Mouse (Mus musculus) liver, embryonic 13.5 days (tissue): ENCODE measurements around the gene Lonp2. TPM values are rescaled to one million over a fixed set of nuclear protein-coding genes. Genes with fewer than 3 reads are reported as not detected.

Experiments used
- ATAC-seq: fragments of 200-750 bp; cut with Nextera tagmentation; 2 replicates; pipeline ENCODE4 v1.8.0; 2017; ENCODE audit warnings: low read depth, mild to moderate bottlenecking, moderate number of reproducible peaks, moderate library complexity
- DNase-seq: peaks from one replicate; pipeline ENCODE4 v3.0.0; 2022
- H3K27ac ChIP-seq: fragments of 300-500 bp; sonication (generic); 2 replicates; pipeline ENCODE4 v1.5.1; 2015; ENCODE audit warnings: moderate library complexity, mild to moderate bottlenecking, inconsistent platforms
- H3K27me3 ChIP-seq: fragments of 300-500 bp; sonication (generic); 2 replicates; pipeline ENCODE4 v1.6.1; 2015; ENCODE audit warnings: mild to moderate bottlenecking, inconsistent platforms
- H3K36me3 ChIP-seq: fragments of 300-500 bp; sonication (generic); 2 replicates; pipeline ENCODE4 v1.6.1; 2015; ENCODE audit warnings: mild to moderate bottlenecking, inconsistent platforms
- H3K4me1 ChIP-seq: fragments of 300-500 bp; sonication (generic); replicated peaks from 2 replicates; pipeline ENCODE4 v1.6.1; 2015; ENCODE audit warnings: inconsistent platforms
- H3K4me2 ChIP-seq: fragments of 300-500 bp; sonication (generic); 2 replicates; pipeline ENCODE4 v1.6.1; 2015; ENCODE audit warnings: inconsistent platforms, mild to moderate bottlenecking, moderate library complexity
- H3K4me3 ChIP-seq: fragments of 300-500 bp; sonication (generic); replicated peaks from 2 replicates; pipeline ENCODE4 v1.5.1; 2015; ENCODE audit warnings: mild to moderate bottlenecking, inconsistent platforms
- H3K9ac ChIP-seq: fragments of 300-500 bp; sonication (generic); 2 replicates; pipeline ENCODE4 v1.6.1; 2015; ENCODE audit warnings: mild to moderate bottlenecking, inconsistent platforms
- H3K9me3 ChIP-seq: fragments of 300-500 bp; sonication (generic); replicated peaks from 2 replicates; pipeline ENCODE4 v1.6.1; 2016; ENCODE audit warnings: inconsistent platforms
- WGBS: fragments of 180-500 bp; shearing (Covaris S2); methylation state at CpG from one replicate; pipeline ENCODE4 v1.1.7; 2015; ENCODE audit not compliant: insufficient replicate concordance; 5-methylcytosine and 5-hydroxymethylcytosine counted together
- polyA plus RNA-seq: library from polyadenylated mRNA; unstranded; fragments of >200 nt; fragmentation: Nextera tagmentation; extraction: Ambion mirVana; gene quantifications from 2 replicates; pipeline ENCODE4 v1.2.1, GENCODE M21; 2015

The Lonp2 gene
- polyA plus RNA-seq, 1 experiment from 2014 or later: 34.5 TPM

DNA sequence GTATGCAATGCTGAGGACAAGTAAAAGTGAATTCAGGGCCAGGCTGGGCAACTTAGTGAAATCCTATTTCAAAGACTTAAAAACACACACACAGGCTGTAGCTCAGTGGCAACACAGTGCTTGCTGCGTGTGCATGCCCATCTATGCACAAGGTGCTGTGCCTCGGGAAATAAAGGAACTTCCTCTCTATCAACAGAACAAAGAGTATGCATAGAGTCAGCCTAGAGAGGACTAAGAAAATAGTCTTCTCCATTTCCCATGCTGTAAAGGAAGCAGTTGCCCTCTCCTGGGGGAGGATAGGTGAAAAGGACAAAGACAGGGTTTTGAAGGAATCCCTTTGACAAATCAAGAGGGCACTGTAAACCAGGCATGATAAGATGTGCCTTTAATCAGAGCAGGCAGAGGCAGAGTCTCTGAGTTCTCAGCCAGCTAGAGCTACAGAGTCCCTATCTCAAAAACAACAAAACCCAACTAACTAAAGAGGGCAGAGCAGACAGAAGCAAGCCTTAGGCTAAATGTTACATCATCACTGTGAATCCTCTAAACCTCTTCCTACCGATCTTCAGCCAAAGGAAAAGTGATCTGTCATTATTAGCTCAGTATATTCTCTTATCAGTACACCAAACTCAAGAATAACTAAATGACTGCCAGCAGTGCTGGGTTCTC lies 111.7 kb downstream of the Lonp2 start:
- no peaks in the 10 kb centered on the region for H3K27me3 ChIP-seq
- no peak overlapping the region for H3K9ac ChIP-seq
- ATAC-seq (peak; percentile 57), DNase-seq (no peak)
- no peaks in the 10 kb centered on the region for H3K36me3 ChIP-seq
- H3K27ac ChIP-seq: 0 out of 2 replicates have a peak overlapping the region, but pooled peaks have one; percentile 5
- H3K4me2 ChIP-seq: no peak overlapping the region
- H3K4me1 ChIP-seq: peaks cover 60% of the 10 kb centered on the region
- 10% methylated on average over 3 of the region's 3 CpGs for WGBS
- H3K4me3 ChIP-seq: no peak overlapping the region
- no peaks in the 10 kb centered on the region for H3K9me3 ChIP-seq

DNA sequence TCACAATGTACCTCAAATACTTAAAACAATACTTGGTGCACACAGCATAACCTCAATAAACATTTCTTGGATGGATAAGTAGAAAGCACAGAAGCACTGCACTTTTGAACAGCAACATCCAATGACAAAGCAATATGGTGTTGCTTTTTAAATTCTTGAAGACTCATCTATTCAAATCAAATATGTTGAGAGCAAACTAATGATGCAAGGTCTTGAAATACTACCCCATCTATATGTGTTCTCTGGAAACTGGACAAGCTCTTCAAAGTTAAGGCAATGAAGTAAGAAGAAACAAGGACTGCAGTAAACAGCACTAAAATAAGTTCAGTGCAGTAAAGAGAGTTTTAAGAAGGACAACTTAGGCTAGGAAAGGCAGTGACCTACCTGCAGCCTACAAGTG lies 117.1 kb downstream of the Lonp2 start:
- H3K4me1 ChIP-seq: peaks cover 74% of the 10 kb centered on the region
- H3K27me3 ChIP-seq: no peaks in the 10 kb centered on the region
- H3K9me3 ChIP-seq: no peaks in the 10 kb centered on the region
- no peak overlapping the region for H3K4me3 ChIP-seq
- no peak overlapping the region for H3K4me2 ChIP-seq
- no peaks in the 10 kb centered on the region; the same call in 1 of the 2 replicates for H3K36me3 ChIP-seq
- DNase-seq (no peak), ATAC-seq (no peak)
- H3K27ac ChIP-seq: no peak overlapping the region
- no peak overlapping the region for H3K9ac ChIP-seq

DNA sequence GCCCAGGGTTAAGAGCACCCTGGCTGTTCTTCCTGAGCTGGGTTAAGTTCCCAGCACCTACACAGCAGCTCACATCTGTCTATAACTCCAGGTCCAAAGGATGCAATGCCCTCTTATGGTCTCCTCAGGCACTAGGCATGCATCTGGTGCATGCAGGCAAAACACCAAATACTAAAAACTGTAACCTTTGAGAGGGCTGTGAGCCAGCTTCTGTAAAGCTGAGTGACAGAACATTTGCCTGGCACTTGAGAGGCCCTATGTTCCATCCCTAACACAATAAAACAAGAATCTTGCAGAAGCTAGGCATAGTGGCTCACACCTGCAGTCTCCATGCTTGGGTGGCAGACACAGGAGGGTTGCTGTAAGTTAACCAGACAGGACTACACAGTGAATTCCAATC lies 117.8 kb downstream of the Lonp2 start:
- Histone ChIP-seq H3K4me1 (peaks cover 74% of the 10 kb centered on the region), H3K9me3 (no peaks in the 10 kb centered on the region), H3K4me3 (no peak overlapping the region), H3K36me3 (no peaks in the 10 kb centered on the region; the same call in 1 of the 2 replicates), H3K9ac (no peak overlapping the region), H3K27ac (no peak overlapping the region; the same call in 1 of the 2 replicates), H3K4me2 (no peak overlapping the region), H3K27me3 (no peaks in the 10 kb centered on the region)
- DNase-seq: no peak
- ATAC-seq: no peak

DNA sequence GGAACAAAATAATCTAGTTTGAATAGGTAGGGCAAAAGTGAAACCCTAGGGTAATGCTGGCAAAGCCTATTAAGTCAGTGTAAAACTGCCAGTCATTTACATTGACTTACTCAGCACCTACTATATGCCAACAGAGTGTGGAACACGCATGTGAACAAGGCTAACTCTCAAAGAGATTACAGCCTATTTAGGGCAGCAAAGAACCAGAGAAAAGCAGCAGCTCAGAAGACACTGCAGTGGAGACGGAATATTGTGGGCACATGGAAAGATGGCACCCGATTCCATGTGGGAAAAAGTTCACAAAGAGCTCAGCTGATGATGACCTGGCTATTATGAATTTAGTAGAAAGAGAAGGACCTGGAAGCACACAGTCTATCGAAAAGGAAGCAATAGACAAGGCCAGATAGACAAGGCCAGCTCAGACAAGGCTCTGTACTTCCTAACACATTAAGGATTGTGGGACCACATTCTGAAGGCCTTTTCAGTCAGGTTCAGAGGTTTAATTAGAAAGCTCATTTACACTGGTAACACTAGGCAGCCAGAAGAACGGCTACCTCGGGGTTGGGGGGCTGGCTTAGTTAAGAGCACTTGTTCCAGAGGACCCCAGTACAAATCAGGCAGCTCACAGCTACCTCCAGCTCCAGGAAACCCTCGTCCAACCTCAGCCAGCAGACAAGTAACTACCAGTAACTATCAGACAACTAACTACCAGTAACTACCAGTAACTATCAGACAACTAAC lies 118.9 kb downstream of the Lonp2 start:
- DNase-seq (no peak), ATAC-seq (no peak)
- peak overlapping the region; percentile 65 for H3K27ac ChIP-seq
- WGBS: 53% methylated on average over 7 of the region's 7 CpGs
- peak overlapping the region; percentile 47 for H3K4me2 ChIP-seq
- H3K9ac ChIP-seq: peak overlapping the region; percentile 40
- H3K9me3 ChIP-seq: no peaks in the 10 kb centered on the region
- peak overlapping the region; percentile 19; the same call in 1 of the 2 replicates for H3K4me3 ChIP-seq
- no peaks in the 10 kb centered on the region for H3K27me3 ChIP-seq
- no peaks in the 10 kb centered on the region; the same call in 1 of the 2 replicates for H3K36me3 ChIP-seq
- peaks cover 71% of the 10 kb centered on the region for H3K4me1 ChIP-seq

DNA sequence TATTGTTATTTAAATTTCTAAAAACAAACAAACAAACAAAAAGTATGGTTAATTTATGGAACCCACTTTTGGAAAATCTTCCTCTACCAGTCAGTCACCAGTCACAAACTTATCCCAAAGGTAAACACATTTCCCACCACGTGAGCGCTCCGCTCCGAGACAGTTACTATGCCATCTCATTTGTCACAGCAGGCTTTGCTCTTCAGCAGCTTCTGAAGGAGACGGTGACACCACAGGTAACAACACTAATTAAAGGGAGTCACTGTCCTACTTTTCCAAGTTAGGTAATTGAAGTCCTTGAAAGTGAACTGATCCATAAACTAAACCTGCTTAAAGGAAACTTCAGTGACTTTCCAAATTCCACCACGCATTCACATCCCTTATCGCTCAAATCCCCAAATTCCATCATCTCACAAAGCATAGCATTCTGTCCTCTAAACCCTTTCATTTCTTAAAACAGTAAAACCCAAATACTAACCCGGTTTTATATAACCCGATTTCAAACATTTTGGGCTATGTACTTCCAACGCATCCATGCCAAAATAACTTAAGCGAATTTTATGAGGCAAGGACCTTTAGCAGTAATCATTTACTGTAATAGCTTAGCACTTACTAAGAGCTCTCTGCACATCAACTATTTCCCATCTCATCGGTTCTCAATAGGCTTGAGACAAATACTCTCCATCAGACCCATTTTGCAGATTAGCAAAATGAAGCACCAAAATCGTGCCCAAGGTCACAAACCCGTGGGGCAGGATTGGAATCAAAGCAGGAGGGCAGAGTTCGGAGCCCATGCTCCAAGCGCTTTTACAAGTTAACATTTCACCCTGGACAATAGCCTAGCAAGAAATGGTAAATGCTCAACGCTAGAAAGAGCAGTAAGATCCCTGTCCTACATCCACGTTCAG lies 120.7 kb downstream of the Lonp2 start:
- H3K36me3 ChIP-seq: no peaks in the 10 kb centered on the region; the same call in 1 of the 2 replicates
- H3K27me3 ChIP-seq: peaks cover 3% of the 10 kb centered on the region; the same call in 1 of the 2 replicates
- H3K27ac ChIP-seq: peak overlapping the region; percentile 94
- DNase-seq (peak; percentile 34), ATAC-seq (no peak)
- WGBS: 7% methylated on average over 18 of the region's 18 CpGs
- H3K4me1 ChIP-seq: peaks cover 60% of the 10 kb centered on the region
- H3K4me2 ChIP-seq: peak overlapping the region; percentile 90
- H3K4me3 ChIP-seq: peak overlapping the region; percentile 85
- no peaks in the 10 kb centered on the region for H3K9me3 ChIP-seq
- H3K9ac ChIP-seq: peak overlapping the region; percentile 98

DNA sequence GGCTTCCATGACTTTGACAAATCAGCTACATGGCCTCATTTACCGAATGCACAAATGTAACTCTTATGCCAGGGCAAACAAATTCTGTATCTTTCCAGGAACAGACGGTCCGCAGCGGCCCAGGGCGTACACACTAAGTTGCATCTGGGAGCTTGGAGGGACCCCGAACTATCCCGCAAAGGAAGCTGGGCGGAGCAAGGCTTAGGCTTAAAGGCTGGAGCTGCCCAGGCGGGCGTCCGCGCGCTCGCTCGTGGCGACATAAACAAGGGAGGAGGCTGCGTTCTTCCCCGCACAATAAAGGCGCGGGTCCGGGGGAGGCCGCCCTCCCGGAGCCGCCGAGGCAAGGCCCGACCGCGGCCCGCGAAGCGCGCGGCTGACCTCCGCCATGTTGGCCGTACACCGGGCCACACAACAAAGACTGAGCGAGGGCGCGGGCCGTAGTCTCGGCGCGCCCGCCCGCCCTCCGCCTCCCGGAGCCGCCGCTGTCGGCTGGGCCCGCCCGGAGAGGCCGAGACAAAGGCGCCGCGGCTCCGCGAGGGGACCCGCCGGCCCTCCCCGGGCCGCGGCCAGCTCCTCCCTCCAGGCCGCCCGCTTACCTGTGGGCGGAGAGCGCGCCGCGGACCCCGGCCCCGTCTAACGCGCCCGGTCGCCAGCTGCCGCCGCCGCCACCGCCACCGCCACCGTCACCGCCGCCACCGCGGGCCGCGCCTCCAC lies 121.5 kb downstream of the Lonp2 start, which contains the start of the genes Gm10638 and Siah1a:
Gene Gm10638, plus strand, starts transcription at position 479 of the 714 bp plus-strand sequence.
Gene Siah1a, minus strand, starts transcription at position 714 of the 714 bp plus-strand sequence.
- Histone ChIP-seq H3K27me3 (peaks cover 3% of the 10 kb centered on the region; the same call in 1 of the 2 replicates), H3K9me3 (no peaks in the 10 kb centered on the region), H3K4me2 (peak within 1 kb of the TSS; percentile 90), H3K9ac (peak within 1 kb of the TSS; percentile 98), H3K4me1 (peaks cover 53% of the 10 kb centered on the region), H3K4me3 (peak within 1 kb of the TSS; percentile 85), H3K36me3 (no peaks in the 10 kb centered on the region; the same call in 1 of the 2 replicates), H3K27ac (peak within 1 kb of the TSS; percentile 94)
- DNase-seq (peak; percentile 64), ATAC-seq (peak; percentile 76)
- WGBS: under 1% methylated on average over 80 of the region's 88 CpGs

DNA sequence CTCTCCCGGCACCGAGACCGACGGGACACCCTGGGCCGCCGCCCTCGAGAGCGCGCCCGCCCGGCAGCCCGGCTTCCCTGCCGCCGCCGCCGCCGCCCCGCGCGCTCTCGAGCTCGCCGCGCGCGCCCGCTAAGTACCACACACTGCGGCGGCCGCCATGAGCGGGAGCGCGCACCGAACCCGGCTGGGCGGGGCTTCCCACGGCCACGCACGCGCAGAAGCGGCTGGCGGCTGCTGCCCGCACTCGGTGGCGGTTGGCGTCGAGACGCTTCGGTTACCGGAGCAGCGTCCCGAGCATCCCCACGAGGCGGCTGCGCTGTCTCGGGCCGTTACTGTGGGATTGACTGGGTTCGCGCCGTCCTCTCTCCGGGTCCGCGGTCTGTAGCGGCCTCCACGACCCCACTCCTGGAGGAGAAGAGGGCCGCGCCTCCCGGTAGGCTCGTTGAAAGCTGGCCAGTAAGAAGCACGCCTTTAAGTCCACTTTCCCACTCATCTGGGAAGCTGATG lies 122.1 kb downstream of the Lonp2 start:
- Histone ChIP-seq H3K27ac (peak overlapping the region; percentile 94), H3K9ac (peak overlapping the region; percentile 98), H3K4me3 (peak overlapping the region; percentile 85), H3K36me3 (no peaks in the 10 kb centered on the region; the same call in 1 of the 2 replicates), H3K27me3 (peaks cover 7% of the 10 kb centered on the region; the same call in 1 of the 2 replicates), H3K4me1 (peaks cover 47% of the 10 kb centered on the region), H3K4me2 (peak overlapping the region; percentile 90), H3K9me3 (no peaks in the 10 kb centered on the region)
- DNase-seq: peak; percentile 93
- under 1% methylated on average over 65 of the region's 70 CpGs for WGBS
- ATAC-seq: peak; percentile 85

DNA sequence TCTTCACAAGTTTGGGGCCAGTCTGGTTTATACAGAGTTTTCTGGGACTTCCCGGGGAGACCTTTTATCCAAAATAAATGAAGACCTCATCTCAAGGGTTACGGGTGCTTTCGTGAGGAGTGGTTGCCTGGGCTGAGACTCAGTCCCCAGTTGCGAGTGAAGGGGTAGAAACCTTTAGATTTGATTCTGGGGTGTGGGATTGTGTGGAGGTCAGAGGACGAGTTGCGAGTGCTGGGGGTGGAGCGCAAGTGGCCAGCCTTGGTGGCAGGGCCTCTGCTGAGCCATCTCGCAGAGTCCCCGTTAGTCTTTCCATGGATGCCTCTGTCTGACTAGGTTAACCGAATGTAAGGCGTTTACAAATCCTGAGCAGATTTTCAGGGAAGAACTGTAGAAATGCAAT lies 122.7 kb downstream of the Lonp2 start:
- peak overlapping the region; percentile 94 for H3K27ac ChIP-seq
- H3K36me3 ChIP-seq: no peaks in the 10 kb centered on the region; the same call in 1 of the 2 replicates
- H3K9me3 ChIP-seq: no peaks in the 10 kb centered on the region
- H3K4me2 ChIP-seq: peak overlapping the region; percentile 90
- H3K27me3 ChIP-seq: peaks cover 9% of the 10 kb centered on the region
- WGBS: 3% methylated on average over 11 of the region's 11 CpGs
- peak; percentile 20 for DNase-seq
- peak overlapping the region; percentile 85 for H3K4me3 ChIP-seq
- 0 out of 2 replicates have a peak, but pooled peaks have one; percentile 11 for ATAC-seq
- H3K9ac ChIP-seq: peak overlapping the region; percentile 98
- H3K4me1 ChIP-seq: peaks cover 42% of the 10 kb centered on the region

DNA sequence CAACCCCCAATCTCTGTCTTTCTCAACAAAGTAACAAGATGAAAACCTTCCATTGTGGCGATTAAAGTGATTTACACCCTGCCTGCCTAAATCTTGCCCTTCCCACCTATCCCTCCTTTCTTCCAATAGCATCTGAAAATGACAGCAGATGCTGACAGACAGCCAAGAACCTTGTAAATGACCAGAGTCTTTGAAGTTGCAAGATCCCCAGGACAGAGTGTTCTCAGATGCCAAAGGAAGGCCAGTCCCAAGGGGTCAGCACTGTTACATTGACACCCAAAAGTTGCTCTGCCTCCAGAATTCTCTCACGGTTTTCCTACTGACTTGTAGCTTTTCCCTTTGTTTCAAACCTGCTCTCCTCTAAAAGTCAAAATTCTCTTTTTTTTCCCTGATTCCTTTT lies 126.0 kb downstream of the Lonp2 start:
- Histone ChIP-seq H3K27ac (no peak overlapping the region), H3K4me1 (peaks cover 13% of the 10 kb centered on the region), H3K4me2 (no peak overlapping the region), H3K36me3 (no peaks in the 10 kb centered on the region), H3K27me3 (peaks cover 19% of the 10 kb centered on the region), H3K4me3 (no peak overlapping the region), H3K9ac (no peak overlapping the region), H3K9me3 (no peaks in the 10 kb centered on the region)
- ATAC-seq (no peak), DNase-seq (no peak)
- WGBS: 41% methylated on average over 2 of the region's 2 CpGs
